ENCODE assay signal across 8 mouse cellular contexts in the genomic region with DNA sequence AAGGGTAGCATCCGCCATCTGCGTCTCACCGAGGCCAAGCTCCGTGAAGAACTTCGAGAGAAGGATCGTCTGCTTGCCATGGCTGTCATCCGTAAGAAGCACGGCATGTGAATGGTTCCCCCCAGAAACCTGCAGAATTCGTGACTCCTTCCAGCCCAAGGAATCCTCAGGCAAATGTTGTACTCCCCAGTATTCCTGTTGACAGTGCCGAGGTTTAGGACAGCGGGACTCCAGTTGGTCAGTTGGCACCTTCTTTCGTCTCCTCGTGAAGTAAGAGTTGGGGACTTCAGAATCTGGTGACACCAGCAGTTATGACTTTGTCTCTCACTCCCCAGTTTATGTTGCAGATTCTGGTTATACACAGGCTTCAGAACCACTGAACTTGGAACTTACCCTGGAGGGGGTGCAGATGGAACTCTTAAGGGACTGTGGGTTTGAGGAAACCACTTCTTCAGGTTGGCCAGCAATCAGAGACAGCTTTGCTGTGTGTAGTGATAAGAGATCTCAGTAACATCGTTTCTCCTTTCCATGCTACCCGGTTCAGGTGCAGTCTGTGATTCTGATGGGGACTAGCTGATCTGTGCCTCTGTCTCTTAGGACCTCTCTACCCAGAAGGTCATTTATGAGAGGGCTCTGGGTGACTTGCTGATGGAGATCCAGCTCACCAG. TPM values are rescaled to one million over a fixed set of nuclear protein-coding genes. Genes with fewer than 3 reads are reported as not detected.
DNase-seq lines count a peak whose midpoint lies in the region; ATAC-seq and TF ChIP-seq lines count a peak whose summit lies in the region.

No protein-coding gene starts in this region.

- H3K27me3 ChIP-seq in liver, adult 2 months (ENCODE audit: control insufficient read depth, insufficient read depth, low read length), result no peaks in the 10 kb centered on the region
- no peaks in the 10 kb centered on the region for H3K27me3 ChIP-seq in embryonic facial prominence, embryonic 11.5 days (ENCODE audit: control insufficient read depth, insufficient read depth, low read length)
- H3K27me3 ChIP-seq in hindbrain, postnatal 0 days (ENCODE audit: insufficient read depth, low read length), result no peaks in the 10 kb centered on the region
- H3K27me3 ChIP-seq in midbrain, postnatal 0 days (ENCODE audit: insufficient read depth, low read length), result no peaks in the 10 kb centered on the region

- H3K4me3 ChIP-seq in liver, adult 2 months (ENCODE audit: insufficient read depth, low read depth, low read length), result peak overlapping the region; percentile 79
- H3K4me3 ChIP-seq in embryonic facial prominence, embryonic 11.5 days (ENCODE audit: low read depth, low read length), result peak overlapping the region; percentile 83
- peak overlapping the region; percentile 79 for H3K4me3 ChIP-seq in hindbrain, postnatal 0 days (ENCODE audit: low read length)
- peak overlapping the region; percentile 79 for H3K4me3 ChIP-seq in midbrain, postnatal 0 days (ENCODE audit: low read depth, low read length)

- no peak for TF ChIP-seq CTCF in liver, adult 2 months (IDR thresholded peaks at IDR 0.05; ENCODE audit: low read depth, low read length)
- no peak for TF ChIP-seq CTCF in hindbrain, postnatal 0 days (IDR thresholded peaks at IDR 0.05; ENCODE audit: low read depth)
- no peak for TF ChIP-seq CTCF in midbrain, postnatal 0 days (IDR thresholded peaks at IDR 0.05)

- peak overlapping the region; percentile 84 for H3K27ac ChIP-seq in liver, adult 2 months (replicated peaks; ENCODE audit: insufficient read depth, low read depth, low read length)
- 0 out of 2 replicates have a peak overlapping the region, but pooled peaks have one; percentile 75 for H3K27ac ChIP-seq in embryonic facial prominence, embryonic 11.5 days (replicated peaks; ENCODE audit: low read depth, low read length)
- peak overlapping the region; percentile 79 for H3K27ac ChIP-seq in hindbrain, postnatal 0 days
- peak overlapping the region; percentile 88; the same call in 1 of the 2 replicates for H3K27ac ChIP-seq in midbrain, postnatal 0 days (ENCODE audit: low read depth, low read length)

- DNase-seq in liver, adult 2 months (ENCODE audit: extremely low read depth, low read depth, low spot score), result peak; percentile 19
- DNase-seq in liver (no peak), MN1 (ENCODE audit: low spot score) (no peak)
- DNase-seq in embryonic facial prominence, embryonic 11.5 days (ENCODE audit: low spot score), result peak; percentile 11
- DNase-seq in hindbrain, postnatal 0 days (ENCODE audit: low spot score), result no peak
- no peak for DNase-seq in midbrain, postnatal 0 days (ENCODE audit: low spot score)
- no peak for DNase-seq in urinary bladder, postnatal 14 days (ENCODE audit: low spot score)
- DNase-seq in layer of hippocampus, adult 11-12 months (ENCODE audit: low spot score), result no peak

- no peaks in the 10 kb centered on the region for H3K9me3 ChIP-seq in embryonic facial prominence, embryonic 11.5 days (replicated peaks; ENCODE audit: control insufficient read depth, low read length)
- H3K9me3 ChIP-seq in hindbrain, postnatal 0 days (ENCODE audit: low read length), result no peaks in the 10 kb centered on the region
- no peaks in the 10 kb centered on the region for H3K9me3 ChIP-seq in midbrain, postnatal 0 days (ENCODE audit: low read length)

- H3K36me3 ChIP-seq in liver, adult 2 months (ENCODE audit: control insufficient read depth, insufficient read depth, low read length), result no peaks in the 10 kb centered on the region
- no peaks in the 10 kb centered on the region for H3K36me3 ChIP-seq in embryonic facial prominence, embryonic 11.5 days (replicated peaks; ENCODE audit: control insufficient read depth, insufficient read depth, low read depth, low read length)
- H3K36me3 ChIP-seq in hindbrain, postnatal 0 days (ENCODE audit: insufficient read depth, low read length), result no peaks in the 10 kb centered on the region
- no peaks in the 10 kb centered on the region for H3K36me3 ChIP-seq in midbrain, postnatal 0 days (ENCODE audit: insufficient read depth, low read length)

- peak overlapping the region; percentile 96 for H3K4me2 ChIP-seq in embryonic facial prominence, embryonic 11.5 days (ENCODE audit: low read depth, low read length)
- H3K4me2 ChIP-seq in hindbrain, postnatal 0 days (ENCODE audit: low read depth, low read length), result peak overlapping the region; percentile 98
- peak overlapping the region; percentile 80 for H3K4me2 ChIP-seq in midbrain, postnatal 0 days (ENCODE audit: low read depth, low read length, poor library complexity, severe bottlenecking)

- 11% methylated on average over 15 of the region's 15 CpGs for WGBS in liver, adult 2 months
- WGBS in embryonic facial prominence, embryonic 11.5 days, result 24% methylated on average over 15 of the region's 15 CpGs
- 17% methylated on average over 15 of the region's 15 CpGs for WGBS in hindbrain, postnatal 0 days
- WGBS in midbrain, postnatal 0 days, result 25% methylated on average over 15 of the region's 15 CpGs

- peaks cover 17% of the 10 kb centered on the region for H3K79me2 ChIP-seq in liver, adult 2 months (ENCODE audit: control insufficient read depth, insufficient read depth, low read length)

- peaks cover 17% of the 10 kb centered on the region for H3K4me1 ChIP-seq in liver, adult 2 months (ENCODE audit: control insufficient read depth, insufficient read depth, low read length)
- H3K4me1 ChIP-seq in embryonic facial prominence, embryonic 11.5 days (ENCODE audit: control insufficient read depth, insufficient read depth, low read length), result no peaks in the 10 kb centered on the region
- peaks cover 13% of the 10 kb centered on the region for H3K4me1 ChIP-seq in hindbrain, postnatal 0 days (ENCODE audit: insufficient read depth, low read length)
- H3K4me1 ChIP-seq in midbrain, postnatal 0 days (ENCODE audit: insufficient read depth, low read length), result peaks cover 11% of the 10 kb centered on the region; the same call in 1 of the 2 replicates

- peak overlapping the region; percentile 81 for H3K9ac ChIP-seq in liver, adult 2 months (ENCODE audit: low read depth, low read length)
- H3K9ac ChIP-seq in embryonic facial prominence, embryonic 11.5 days (replicated peaks; ENCODE audit: low read length), result peak overlapping the region; percentile 85
- H3K9ac ChIP-seq in hindbrain, postnatal 0 days (replicated peaks; ENCODE audit: low read length), result peak overlapping the region; percentile 76
- peak overlapping the region; percentile 84 for H3K9ac ChIP-seq in midbrain, postnatal 0 days (replicated peaks; ENCODE audit: low read length, poor library complexity, severe bottlenecking)

- no peak for TF ChIP-seq POLR2A in liver, adult 2 months (IDR thresholded peaks at IDR 0.05; ENCODE audit: extremely low read depth, insufficient read depth, low read length)

- no peak for ATAC-seq in embryonic facial prominence, embryonic 11.5 days (replicated peaks; ENCODE audit: insufficient number of reproducible peaks, low FRiP score, low TSS enrichment, low read depth)
- no peak for ATAC-seq in hindbrain, postnatal 0 days
- no peak for ATAC-seq in midbrain, postnatal 0 days (ENCODE audit: low FRiP score)

RNA-seq across cellular contexts. Expression of a gene that starts 1.4 kb away (rescaled TPM):
- 11.3 and 15.6 TPM in 2 replicates for total RNA-seq in liver, adult 2 months (2014; rRNA removed)
- polyA plus RNA-seq in liver, adult 2 months (2012; rRNA removed), result 26.9 and 28.5 TPM in 2 replicates
- 67.7 and 72.4 TPM in 2 replicates for polyA plus RNA-seq in embryonic facial prominence, embryonic 11.5 days (2014; fragmentation: Nextera tagmentation; extraction: Ambion mirVana)
- 86.9 and 112 TPM in 2 replicates for total RNA-seq in hindbrain, postnatal 0 days (2014; rRNA removed)
- 44.9 and 45.6 TPM in 2 replicates for polyA plus RNA-seq in hindbrain, postnatal 0 days (2015; fragmentation: Nextera tagmentation; extraction: Ambion mirVana)
- total RNA-seq in midbrain, postnatal 0 days (2014; rRNA removed), result 52.0 and 80.1 TPM in 2 replicates
- 40.1 and 42.9 TPM in 2 replicates for polyA plus RNA-seq in midbrain, postnatal 0 days (2015; fragmentation: Nextera tagmentation; extraction: Ambion mirVana)

RNA-seq across cellular contexts. Expression of a gene that starts 3.2 kb away (rescaled TPM):
- 0.92 and 1.4 TPM in 2 replicates for total RNA-seq in liver, adult 2 months (2014; rRNA removed)
- 1.9 and 2.1 TPM in 2 replicates for polyA plus RNA-seq in liver, adult 2 months (2012; rRNA removed)
- 50.8 and 53.1 TPM in 2 replicates for polyA plus RNA-seq in embryonic facial prominence, embryonic 11.5 days (2014; fragmentation: Nextera tagmentation; extraction: Ambion mirVana)
- total RNA-seq in hindbrain, postnatal 0 days (2014; rRNA removed), result 40.9 and 45.3 TPM in 2 replicates
- polyA plus RNA-seq in hindbrain, postnatal 0 days (2015; fragmentation: Nextera tagmentation; extraction: Ambion mirVana), result 39.9 and 42.8 TPM in 2 replicates
- 44.8 and 48.6 TPM in 2 replicates for total RNA-seq in midbrain, postnatal 0 days (2014; rRNA removed)
- 45.2 and 48.7 TPM in 2 replicates for polyA plus RNA-seq in midbrain, postnatal 0 days (2015; fragmentation: Nextera tagmentation; extraction: Ambion mirVana)

RNA-seq across cellular contexts. Expression of a gene that starts 4.1 kb away (rescaled TPM):
- total RNA-seq in liver, adult 2 months (2014; rRNA removed), result 21.6 and 28.1 TPM in 2 replicates
- polyA plus RNA-seq in liver, adult 2 months (2012; rRNA removed), result 23.9 and 29.3 TPM in 2 replicates
- 262 and 323 TPM in 2 replicates for polyA plus RNA-seq in embryonic facial prominence, embryonic 11.5 days (2014; fragmentation: Nextera tagmentation; extraction: Ambion mirVana)
- 20.1 and 49.6 TPM in 2 replicates for total RNA-seq in hindbrain, postnatal 0 days (2014; rRNA removed)
- polyA plus RNA-seq in hindbrain, postnatal 0 days (2015; fragmentation: Nextera tagmentation; extraction: Ambion mirVana), result 119 and 158 TPM in 2 replicates
- 60.7 and 65.2 TPM in 2 replicates for total RNA-seq in midbrain, postnatal 0 days (2014; rRNA removed)
- polyA plus RNA-seq in midbrain, postnatal 0 days (2015; fragmentation: Nextera tagmentation; extraction: Ambion mirVana), result 109 and 137 TPM in 2 replicates

RNA-seq across cellular contexts. Expression of a gene that starts 24.4 kb away (rescaled TPM):
- total RNA-seq in liver, adult 2 months (2014; rRNA removed), result 7.5 and 12.1 TPM in 2 replicates
- 20.0 and 32.0 TPM in 2 replicates for polyA plus RNA-seq in liver, adult 2 months (2012; rRNA removed)
- 31.8 and 35.4 TPM in 2 replicates for polyA plus RNA-seq in embryonic facial prominence, embryonic 11.5 days (2014; fragmentation: Nextera tagmentation; extraction: Ambion mirVana)
- 113 and 118 TPM in 2 replicates for total RNA-seq in hindbrain, postnatal 0 days (2014; rRNA removed)
- 41.7 and 42.0 TPM in 2 replicates for polyA plus RNA-seq in hindbrain, postnatal 0 days (2015; fragmentation: Nextera tagmentation; extraction: Ambion mirVana)
- total RNA-seq in midbrain, postnatal 0 days (2014; rRNA removed), result 100 and 125 TPM in 2 replicates
- polyA plus RNA-seq in midbrain, postnatal 0 days (2015; fragmentation: Nextera tagmentation; extraction: Ambion mirVana), result 45.2 and 45.4 TPM in 2 replicates

RNA-seq across cellular contexts. Expression of a gene that starts 28.8 kb away (rescaled TPM):
- not detected in 2 replicates for total RNA-seq in liver, adult 2 months (2014; rRNA removed)
- not detected in 2 replicates for polyA plus RNA-seq in liver, adult 2 months (2012; rRNA removed)
- polyA plus RNA-seq in embryonic facial prominence, embryonic 11.5 days (2014; fragmentation: Nextera tagmentation; extraction: Ambion mirVana), result 0.27 TPM in 1 of 2 replicates, not detected in the other
- total RNA-seq in hindbrain, postnatal 0 days (2014; rRNA removed), result 0.36 and 0.37 TPM in 2 replicates
- polyA plus RNA-seq in hindbrain, postnatal 0 days (2015; fragmentation: Nextera tagmentation; extraction: Ambion mirVana), result 0.64 and 0.71 TPM in 2 replicates
- 0.14 and 0.16 TPM in 2 replicates for total RNA-seq in midbrain, postnatal 0 days (2014; rRNA removed)
- 0.62 and 0.88 TPM in 2 replicates for polyA plus RNA-seq in midbrain, postnatal 0 days (2015; fragmentation: Nextera tagmentation; extraction: Ambion mirVana)

Comparison
In these comparisons a context has a peak if more than half of its experiments do, and no peak if none do; other contexts are left out.
1. DNase-seq: peak in liver, adult 2 months (single experiment) and embryonic facial prominence, embryonic 11.5 days (single experiment); none in liver (single experiment), hindbrain, postnatal 0 days (single experiment), midbrain, postnatal 0 days (single experiment), MN1 (single experiment), urinary bladder, postnatal 14 days (single experiment) and layer of hippocampus, adult 11-12 months (single experiment).
2. RNA of a gene that starts 3.2 kb away (polyA plus RNA-seq): 50.8 to 53.1 TPM in embryonic facial prominence, embryonic 11.5 days, 45.2 to 48.7 TPM in midbrain, postnatal 0 days and 39.9 to 42.8 TPM in hindbrain, postnatal 0 days; 1.9 to 2.1 TPM in liver, adult 2 months; every median in the first group is over 10 times any median in the second.
3. Peak in every context shown above with its lines, with median percentiles within 50 percentile points of each other: H3K27ac ChIP-seq, H3K4me3 ChIP-seq, H3K9ac ChIP-seq and H3K4me2 ChIP-seq.